Mouse (Mus musculus) retina, embryonic 14.5 days (tissue): ENCODE measurements at regions not wholly inside any gene's neighbourhood (a gene's known extent, or its start where the extent isn't known, plus 50 kb on each side); places are given as distances from the start of the nearest gene placed in this dataset.

Source experiments
- DNase-seq: peaks from one replicate; pipeline ENCODE4 v3.0.0-alpha.2; 2015; ENCODE audit warnings: low spot score

- peak; percentile 21 for DNase-seq
These were observed 124.7 kb upstream of the Defb41 start for GRCm38 (mm10) chr1:18389591-18389990.

GRCm38 (mm10) chr1:18384079-18384478 lies 119.1 kb upstream of the Defb41 start:
- DNase-seq = no peak

DNA sequence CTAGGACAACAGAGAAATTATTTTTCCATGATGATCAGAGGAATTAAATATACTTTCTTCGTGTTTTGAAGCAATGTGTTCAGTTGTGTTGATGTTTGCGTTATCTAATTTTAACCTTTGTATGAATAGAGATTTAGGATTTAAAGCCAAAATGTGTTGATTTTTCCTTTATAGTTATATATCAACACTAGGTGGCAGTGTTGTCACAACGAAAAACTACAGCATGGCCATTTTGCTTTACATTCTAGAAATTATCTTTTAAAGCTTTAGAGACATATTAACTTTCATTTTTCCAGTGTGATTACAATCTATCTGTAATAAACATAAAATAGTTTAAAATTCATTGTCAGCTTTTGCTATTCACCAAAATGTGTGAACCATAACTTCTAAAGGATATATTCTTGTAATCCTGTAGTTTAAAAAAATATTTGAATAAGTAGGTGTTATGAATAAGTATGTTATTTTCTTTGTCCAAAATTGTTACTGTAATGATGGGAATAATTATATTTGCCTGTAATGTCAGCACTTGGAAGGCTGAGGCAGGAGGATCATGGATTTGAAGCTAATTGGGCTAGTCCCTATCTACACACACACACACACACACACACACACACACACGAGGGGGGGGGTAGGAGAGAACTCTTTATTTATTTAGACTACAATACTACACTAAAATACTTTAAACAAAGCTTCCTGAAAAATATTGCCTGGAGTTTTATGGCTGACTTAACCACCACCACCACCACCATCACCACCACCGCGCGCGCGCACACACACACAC lies 95.2 kb upstream of the Defb41 start:
- peak; percentile 72 for DNase-seq

DNA sequence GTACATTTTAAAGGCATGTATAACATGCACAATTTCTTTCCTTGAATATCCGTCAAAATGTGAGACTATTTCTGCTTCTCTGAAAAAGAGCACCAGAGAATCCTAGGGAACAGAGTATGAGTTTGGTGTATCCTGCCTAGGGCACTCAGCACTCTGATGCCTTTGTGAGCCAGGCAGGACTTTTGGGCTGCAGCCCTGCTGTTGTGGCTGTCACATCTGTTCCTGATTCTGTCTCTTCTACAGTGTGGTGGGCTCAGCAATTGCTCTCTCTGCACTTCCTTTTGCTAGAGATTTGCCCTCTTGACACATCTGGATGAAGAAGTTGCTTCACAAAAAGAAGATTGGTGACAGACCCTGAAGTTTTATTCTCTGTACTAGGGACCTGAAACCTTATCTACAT lies 73.9 kb upstream of the Defb41 start:
- DNase-seq = no peak
